Mouse (Mus musculus) R1 (cell line): ENCODE measurements at regions not wholly inside any gene's neighbourhood (a gene's known extent, or its start where the extent isn't known, plus 50 kb on each side); places are given as distances from the start of the nearest gene placed in this dataset.

Experiments
- DNase-seq: peaks from one replicate; pipeline ENCODE4 v3.0.0-alpha.2; 2018; ENCODE audit warnings: low read depth, low spot score

- no peak for DNase-seq
Observed at GRCm38 (mm10) chr9:32906233-32906872, 270.3 kb downstream of the Ets1 start.

- no peak for DNase-seq
Observed at GRCm38 (mm10) chr9:32910641-32911040, 274.6 kb downstream of the Ets1 start.

- no peak for DNase-seq
Observed at GRCm38 (mm10) chr9:32915633-32916032, 279.6 kb downstream of the Ets1 start.

GRCm38 (mm10) chr9:32916731-32917130, 280.7 kb downstream of the Ets1 start:
- no peak for DNase-seq

- no peak for DNase-seq
Observed at GRCm38 (mm10) chr9:32923925-32924324, 287.9 kb downstream of the Ets1 start.

GRCm38 (mm10) chr9:32924333-32924886, 288.4 kb downstream of the Ets1 start:
- DNase-seq: no peak

GRCm38 (mm10) chr9:32925036-32925435, 289.0 kb downstream of the Ets1 start:
- DNase-seq: no peak

- no peak for DNase-seq
Observed at GRCm38 (mm10) chr9:32925720-32926595, 289.9 kb downstream of the Ets1 start.

- no peak for DNase-seq
Observed at GRCm38 (mm10) chr9:32927656-32928055, 291.6 kb downstream of the Ets1 start.

- no peak for DNase-seq
Observed at GRCm38 (mm10) chr9:32928289-32929000, 292.4 kb downstream of the Ets1 start.

- DNase-seq: no peak
Observed at GRCm38 (mm10) chr9:32929331-32929730, 293.3 kb downstream of the Ets1 start.

GRCm38 (mm10) chr9:32929826-32930225, 293.8 kb downstream of the Ets1 start:
- no peak for DNase-seq

GRCm38 (mm10) chr9:32931266-32932005, 295.4 kb downstream of the Ets1 start:
- peak; percentile 33 for DNase-seq

GRCm38 (mm10) chr9:32933237-32934071, 297.4 kb downstream of the Ets1 start:
- DNase-seq: peak; percentile 21

GRCm38 (mm10) chr9:32934436-32934835, 298.4 kb downstream of the Ets1 start:
- no peak for DNase-seq

- no peak for DNase-seq
Observed at GRCm38 (mm10) chr9:32936462-32936861, 300.4 kb downstream of the Ets1 start.

- DNase-seq: no peak
Observed at GRCm38 (mm10) chr9:32937391-32937790, 301.4 kb downstream of the Ets1 start.

- DNase-seq: no peak
Observed at GRCm38 (mm10) chr9:32938857-32939256, 302.8 kb downstream of the Ets1 start.

GRCm38 (mm10) chr9:32939626-32940025, 303.6 kb downstream of the Ets1 start:
- DNase-seq: no peak

GRCm38 (mm10) chr9:32940111-32940813, 304.2 kb downstream of the Ets1 start:
- DNase-seq: peak; percentile 82
